Mouse (Mus musculus): ENCODE measurements around the gene Rnf6. TPM values are rescaled to one million over a fixed set of nuclear protein-coding genes. Genes with fewer than 3 reads are reported as not detected.
"Not testable (repeated sequence)": the region's sequence is repeated elsewhere in the genome, so short reads cannot be mapped to it uniquely, and the experiment has no call there.

Gene Rnf6
- total RNA-seq, 1 experiment from 2014 or later: 69.2 TPM

- peak; percentile 90 for DNase-seq
Measured at GRCm38 (mm10) chr5:146230864-146231654, 9.7 kb upstream of the Rnf6 start, which contains the start of gene Cdk8. TSS of gene Cdk8 (plus strand) at chr5:146231230.

DNA sequence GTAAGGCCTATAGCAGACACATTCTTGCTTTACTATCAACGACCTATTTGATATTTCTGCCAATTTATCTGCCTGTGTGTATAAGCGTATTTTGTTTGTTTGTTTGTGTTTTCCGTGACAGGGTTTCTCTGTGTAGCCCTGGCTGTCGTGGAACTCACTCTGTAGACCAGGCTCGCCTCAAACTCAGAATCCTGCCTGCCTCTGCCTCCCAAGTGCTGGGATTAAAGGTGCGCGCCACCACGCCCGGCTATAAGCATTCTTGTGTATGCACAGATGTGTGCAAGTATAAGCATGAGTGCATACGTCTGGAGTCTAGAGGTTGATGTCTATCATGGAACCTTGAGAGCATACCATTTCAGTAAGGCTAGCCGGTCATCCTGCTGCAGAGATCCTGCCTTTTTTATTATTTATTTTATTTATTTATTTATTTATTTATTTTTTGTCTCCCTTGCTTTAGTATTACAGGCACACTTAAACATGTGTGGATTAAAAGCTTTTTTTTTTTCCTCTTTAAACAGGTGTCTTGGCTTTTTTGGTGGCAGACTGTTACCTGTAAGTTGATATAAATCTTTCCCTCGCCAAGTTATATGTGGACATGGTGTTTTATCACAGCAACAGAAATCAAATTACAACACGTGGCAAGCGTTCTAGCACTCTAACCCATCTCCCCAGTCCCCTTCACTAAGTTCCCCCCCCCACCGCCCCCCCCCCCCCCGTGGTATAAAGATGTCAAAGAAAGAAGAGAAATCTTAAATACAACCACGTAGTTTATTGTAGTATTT is 8.7 kb upstream of the Rnf6 start:
- DNase-seq: no peak

GRCm38 (mm10) chr5:146227496-146227895 is 6.1 kb upstream of the Rnf6 start:
- no peak for DNase-seq

DNA sequence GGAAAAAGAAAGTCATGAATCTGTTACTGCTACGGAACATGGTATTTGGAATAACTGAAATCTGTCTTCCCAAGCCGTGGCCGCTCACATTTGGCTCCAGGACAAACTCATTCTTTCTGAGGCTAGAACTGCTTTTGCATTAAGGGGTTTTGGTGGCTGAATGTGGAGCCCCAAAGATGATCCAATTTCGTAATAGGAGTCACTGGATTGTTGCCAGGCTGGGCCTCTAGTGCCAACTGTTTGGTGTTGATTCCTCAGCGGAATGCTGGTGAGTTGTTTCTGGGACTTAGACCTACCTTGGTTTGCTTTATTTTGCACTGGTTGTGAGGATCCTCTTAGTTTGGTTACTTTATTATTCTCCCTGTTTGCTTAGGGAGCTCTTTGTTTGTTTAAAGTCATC is 2.4 kb upstream of the Rnf6 start:
- DNase-seq: peak; percentile 52

DNA sequence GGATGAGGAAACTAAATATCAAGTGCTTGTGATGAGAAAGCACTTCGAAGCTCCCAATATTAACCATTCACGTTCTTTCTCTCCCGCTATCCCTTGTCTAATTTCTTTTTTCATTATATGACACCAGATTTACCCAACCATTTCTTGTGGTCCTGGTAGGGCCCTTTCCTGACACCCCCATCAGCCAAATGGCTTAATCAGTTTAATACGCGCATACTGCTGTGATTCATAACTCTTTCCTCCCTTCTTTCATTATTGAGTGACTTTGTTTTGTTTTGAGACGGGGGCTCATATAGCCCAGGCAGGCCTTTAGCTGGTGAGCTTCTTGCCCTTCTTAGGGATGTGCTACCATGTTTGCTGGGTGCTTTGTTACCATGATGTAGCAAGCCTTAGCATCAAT is 367 bp upstream of the Rnf6 start:
- DNase-seq: no peak

DNA sequence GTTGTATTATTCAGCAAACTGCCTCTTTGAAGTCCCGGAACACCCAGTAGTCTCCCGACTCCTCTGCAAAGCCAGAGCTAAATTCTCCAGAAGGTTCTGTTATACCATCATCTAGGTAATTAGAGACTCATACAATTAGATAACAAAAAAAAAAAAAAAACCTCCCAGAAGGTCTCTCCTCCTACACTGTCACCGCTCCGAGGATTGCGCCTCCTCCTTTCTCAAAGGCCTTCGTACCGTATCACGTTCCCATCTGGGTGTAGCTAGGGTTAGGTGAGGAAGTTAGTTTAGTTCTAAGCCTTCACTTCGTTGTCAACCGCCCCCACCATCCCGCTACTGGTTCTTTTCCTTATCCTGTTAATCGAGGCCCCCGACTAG is 865 bp downstream of the Rnf6 start:
- no peak for DNase-seq

DNA sequence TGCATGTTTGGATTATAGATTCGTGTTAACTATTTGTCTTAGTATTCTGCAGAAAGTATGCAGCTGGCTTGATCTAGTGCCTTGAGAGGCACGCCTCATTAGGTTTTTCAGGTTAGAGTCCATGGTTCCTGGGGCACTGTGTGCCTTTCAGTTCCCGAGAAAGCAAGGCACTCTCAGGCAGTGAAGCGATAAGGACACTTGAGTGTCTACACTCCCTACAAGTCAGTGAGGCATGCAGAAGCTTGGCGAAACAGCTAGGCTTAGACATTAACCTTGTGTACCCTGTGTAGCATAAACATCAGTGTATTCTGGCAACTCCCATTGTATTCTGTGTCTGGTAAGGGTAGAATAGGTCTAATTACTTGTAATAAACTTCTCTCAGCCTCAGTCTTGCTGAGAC is 15.8 kb downstream of the Rnf6 start:
- no peak for DNase-seq

- no peak for DNase-seq
Measured at GRCm38 (mm10) chr5:146203921-146204320, 17.4 kb downstream of the Rnf6 start.

- no peak for DNase-seq
Measured at GRCm38 (mm10) chr5:146200580-146200979, 20.8 kb downstream of the Rnf6 start.

DNA sequence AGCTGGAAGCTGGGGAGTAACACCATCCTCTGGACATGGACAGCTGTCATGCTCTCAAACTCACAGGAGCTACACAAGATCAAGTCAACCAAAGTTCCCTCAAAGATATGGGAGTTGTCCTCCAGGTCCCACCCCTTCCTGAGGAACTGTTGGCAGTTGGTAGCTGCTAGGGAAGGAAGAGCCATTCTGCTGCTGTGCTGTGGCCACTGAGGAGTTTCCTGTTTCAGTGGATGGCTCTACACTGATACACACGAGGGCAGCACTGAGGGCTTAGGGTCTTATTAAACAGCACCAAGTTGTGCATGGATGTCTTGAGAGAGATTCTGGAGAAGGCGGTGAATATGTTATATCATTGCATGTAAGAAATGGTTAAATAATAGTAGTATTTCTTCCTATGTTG is 21.8 kb downstream of the Rnf6 start:
- no peak for DNase-seq

DNA sequence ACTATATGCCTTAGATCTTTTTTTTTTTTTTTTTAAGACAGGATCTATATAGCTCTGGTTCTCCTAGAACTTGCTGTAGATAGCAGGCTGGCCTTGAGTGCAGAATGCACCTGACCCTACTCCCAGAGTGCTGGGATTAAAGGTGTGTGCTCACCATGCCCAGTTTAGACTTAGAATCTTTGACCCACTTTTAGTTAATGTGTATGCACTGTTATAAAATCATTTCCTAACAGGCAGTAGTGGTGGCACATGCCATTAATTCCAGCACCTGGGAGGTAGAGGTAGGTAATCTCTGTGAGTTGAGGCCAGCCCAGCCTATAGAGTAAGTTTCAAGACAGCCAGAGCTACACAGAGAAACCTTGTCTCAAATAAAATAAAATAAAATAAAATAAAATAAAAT is 22.3 kb downstream of the Rnf6 start:
- no peak for DNase-seq

- no peak for DNase-seq
Measured at GRCm38 (mm10) chr5:146193360-146193759, 28.0 kb downstream of the Rnf6 start.

- DNase-seq: no peak
Measured at GRCm38 (mm10) chr5:146190501-146191269, 30.7 kb downstream of the Rnf6 start.

DNA sequence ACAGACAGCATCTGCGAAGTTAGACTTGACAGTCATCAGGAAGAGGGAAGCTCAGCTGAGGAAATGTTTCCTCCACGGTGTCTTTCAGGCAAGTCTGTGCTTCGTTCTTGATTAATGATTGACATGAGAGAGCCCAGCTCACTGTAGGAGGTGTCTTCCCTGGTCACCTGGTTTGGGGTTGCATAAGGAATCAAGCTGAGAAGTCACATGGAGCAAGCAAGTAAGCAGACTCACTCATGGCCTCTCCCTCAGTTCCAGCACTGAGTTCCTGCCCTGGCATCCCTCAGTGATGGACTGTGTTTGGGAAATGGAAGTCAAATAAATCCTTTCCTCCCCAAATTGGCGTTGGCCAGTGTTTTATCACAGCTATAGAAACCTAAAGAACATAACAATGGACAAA is 31.3 kb downstream of the Rnf6 start:
- no peak for DNase-seq

- no peak for DNase-seq
Measured at GRCm38 (mm10) chr5:146188712-146189111, 32.6 kb downstream of the Rnf6 start.

DNA sequence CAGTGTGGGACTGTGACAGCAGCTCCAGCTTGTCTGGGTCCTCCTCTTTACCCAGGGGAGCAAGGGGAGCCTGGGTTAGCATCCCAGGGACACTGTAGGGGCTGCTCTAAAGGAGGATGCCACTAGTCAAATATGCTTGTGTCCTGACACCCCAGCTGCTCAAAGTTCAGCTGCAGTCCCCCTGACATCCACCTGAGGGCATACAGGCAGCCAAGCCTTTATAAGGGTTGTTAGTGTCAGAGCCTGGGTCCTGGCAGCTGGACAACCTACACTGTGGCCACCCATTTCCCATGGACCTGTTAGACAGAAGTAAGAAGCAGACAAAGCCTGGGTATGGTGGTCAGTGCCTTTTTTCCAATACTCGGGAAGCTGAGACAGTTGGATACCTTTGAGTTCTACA is 33.2 kb downstream of the Rnf6 start:
- no peak for DNase-seq

GRCm38 (mm10) chr5:146187441-146187840 is 33.9 kb downstream of the Rnf6 start:
- peak; percentile 65 for DNase-seq

DNA sequence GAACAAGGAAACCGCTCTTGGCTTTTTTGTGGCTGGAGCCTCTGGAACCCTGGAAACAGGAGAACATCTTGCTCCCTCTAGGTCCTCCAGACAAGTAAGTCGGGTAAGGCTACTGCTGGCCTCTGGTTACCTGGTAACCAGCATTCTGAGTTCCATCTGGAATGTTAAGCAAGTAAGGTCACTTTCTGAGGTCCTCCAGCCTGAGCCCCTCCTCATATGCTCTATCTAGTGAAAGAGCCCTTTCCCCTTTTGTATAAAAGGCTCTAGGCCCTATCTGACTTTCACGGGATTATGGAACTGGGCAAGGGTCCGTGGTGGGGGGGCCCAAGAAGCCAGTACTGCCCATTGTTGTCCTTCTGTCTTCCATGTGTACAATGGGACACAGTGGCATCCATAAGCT is 36.2 kb downstream of the Rnf6 start, which contains the start of gene 1700001J03Rik:
TSS of gene 1700001J03Rik (minus strand) at position 101 of the 400 bp plus-strand sequence.
- not testable (repeated sequence) for DNase-seq

GRCm38 (mm10) chr5:146172744-146173143 is 48.6 kb downstream of the Rnf6 start:
- DNase-seq: peak; percentile 38

GRCm38 (mm10) chr5:146170621-146171020 is 50.7 kb downstream of the Rnf6 start, which contains the start of gene Gm6309:
TSS of gene Gm6309 (minus strand) at chr5:146170721.
- not testable (repeated sequence) for DNase-seq

DNA sequence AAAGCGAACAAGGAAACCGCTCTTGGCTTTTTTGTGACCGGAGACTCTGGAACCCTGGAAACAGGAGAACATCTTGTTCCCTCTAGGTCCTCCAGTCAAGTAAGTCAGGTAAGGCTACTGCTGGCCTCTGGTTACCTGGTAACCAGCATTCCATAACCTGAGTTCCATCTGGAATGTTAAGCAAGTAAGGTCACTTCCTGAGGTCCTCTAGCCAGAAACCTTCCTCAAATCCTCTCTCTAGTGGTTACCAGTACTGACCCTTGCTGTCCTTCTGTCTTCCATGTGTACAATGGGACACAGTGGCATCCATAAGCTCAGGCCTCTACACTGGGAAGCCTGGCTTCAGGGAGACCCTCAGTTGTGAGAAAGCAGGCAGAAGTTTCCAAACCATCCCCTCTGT is 60.9 kb downstream of the Rnf6 start, which contains the start of gene Gm5565:
TSS of gene Gm5565 (minus strand) at position 101 of the 400 bp plus-strand sequence.
- DNase-seq: not testable (repeated sequence)

Measured in adrenal gland, postnatal 25 days (tissue).